21 mouse cellular contexts compared by ENCODE assay signal in the genomic region with DNA sequence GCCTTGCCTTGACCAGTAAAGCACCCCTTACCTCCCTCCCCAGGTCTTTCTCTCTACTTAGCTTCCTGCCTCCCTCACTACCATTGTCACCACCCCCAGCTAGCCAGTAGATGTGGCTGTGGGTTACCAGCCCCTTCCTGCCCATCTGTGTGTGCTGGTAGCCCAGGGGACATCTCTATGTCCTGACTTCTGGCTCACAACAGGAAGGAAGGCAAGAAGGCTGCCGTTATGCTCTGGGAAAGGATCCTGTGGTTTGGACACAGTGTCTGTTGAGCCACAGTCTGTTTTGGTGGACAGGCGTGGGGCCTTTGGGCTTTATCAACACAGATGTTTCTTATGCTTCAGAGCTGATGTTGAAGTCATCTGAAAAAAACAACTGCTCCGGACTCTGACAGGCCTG. TPM values are rescaled to one million over a fixed set of nuclear protein-coding genes. Genes with fewer than 3 reads are reported as not detected.
A peak's percentile ranks its signal among the peaks of the same experiment; 100 is the strongest.
DNase-seq lines count a peak whose midpoint lies in the region; ATAC-seq and TF ChIP-seq lines count a peak whose summit lies in the region.
"Had no signal": no experiment of that assay in that cellular context is flagged by ENCODE, and none has a peak within 500 bp of the region (broad histone marks: within the 10 kb centered on the region; RNA-seq: fewer than 3 reads in every experiment).

No protein-coding gene starts in this region.

- no peak for ATAC-seq in heart, embryonic 11.5 days (replicated peaks; ENCODE audit: insufficient number of reproducible peaks, low FRiP score, low TSS enrichment)
- no peak for ATAC-seq in limb, embryonic 12.5 days (ENCODE audit: insufficient number of reproducible peaks, insufficient read depth, low FRiP score, low TSS enrichment, low read depth)
- no peak for ATAC-seq in intestine, postnatal 0 days
- ATAC-seq: forebrain, embryonic 13.5 days had no signal

- no peaks in the 10 kb centered on the region for H3K9me3 ChIP-seq in heart, embryonic 11.5 days (replicated peaks; ENCODE audit: control insufficient read depth, low read length)
- no peaks in the 10 kb centered on the region for H3K9me3 ChIP-seq in limb, embryonic 12.5 days
- H3K9me3 ChIP-seq in megakaryocyte, embryonic 14.5 days: no peaks in the 10 kb centered on the region
- H3K9me3 ChIP-seq in intestine, postnatal 0 days (ENCODE audit: control insufficient read depth): no peaks in the 10 kb centered on the region
- H3K9me3 ChIP-seq: embryonic facial prominence, embryonic 10.5 days; forebrain, embryonic 13.5 days; heart, embryonic 15.5 days had no signal

- no peak overlapping the region for H3K4me3 ChIP-seq in heart, embryonic 11.5 days (ENCODE audit: low read depth, low read length)
- no peak overlapping the region for H3K4me3 ChIP-seq in limb, embryonic 12.5 days (replicated peaks)
- peak overlapping the region; percentile 72 for H3K4me3 ChIP-seq in megakaryocyte, embryonic 14.5 days (replicated peaks)
- H3K4me3 ChIP-seq in intestine, postnatal 0 days (ENCODE audit: low read depth, low read length): no peak overlapping the region
- H3K4me3 ChIP-seq: embryonic facial prominence, embryonic 10.5 days; forebrain, embryonic 13.5 days; heart, embryonic 15.5 days had no signal

- DNase-seq in heart, adult 8-10 months (ENCODE audit: low spot score): peak; percentile 15
- DNase-seq in c-Kit-positive CD71-negative TER-119-negative erythroid progenitor cells, embryonic 14.5 days (ENCODE audit: low read depth): peak; percentile 47
- no peak for DNase-seq in right cerebral cortex, adult 2 months (ENCODE audit: low spot score in 2 of 2)
- no peak for DNase-seq in frontal cortex, postnatal 14 days (ENCODE audit: low spot score in 2 of 2)
- DNase-seq: cerebellum, adult 2 months; gastrocnemius, postnatal 36 days; kidney, adult 11 months; lung, postnatal 14 days; retina, postnatal 1 day; right cerebral cortex, postnatal 4 days; thymus, postnatal 14 days had no signal

- 51% methylated on average over 3 of the region's 3 CpGs for WGBS in heart, embryonic 11.5 days (ENCODE audit: insufficient replicate concordance)
- 63% methylated on average over 3 of the region's 3 CpGs for WGBS in limb, embryonic 12.5 days
- WGBS in intestine, postnatal 0 days: 75% methylated on average over 3 of the region's 3 CpGs

- no peak overlapping the region for H3K9ac ChIP-seq in heart, embryonic 11.5 days (ENCODE audit: low read depth, low read length)
- no peak overlapping the region for H3K9ac ChIP-seq in limb, embryonic 12.5 days (replicated peaks)
- H3K9ac ChIP-seq in intestine, postnatal 0 days (ENCODE audit: low read depth, low read length): no peak overlapping the region
- H3K9ac ChIP-seq: forebrain, embryonic 13.5 days; heart, embryonic 15.5 days had no signal

- H3K27ac ChIP-seq in heart, embryonic 11.5 days (ENCODE audit: low read depth, low read length): no peak overlapping the region
- 0 out of 2 replicates have a peak overlapping the region, but pooled peaks have one; percentile 1 for H3K27ac ChIP-seq in limb, embryonic 12.5 days
- no peak overlapping the region for H3K27ac ChIP-seq in intestine, postnatal 0 days (ENCODE audit: low read depth, low read length)
- H3K27ac ChIP-seq: embryonic facial prominence, embryonic 10.5 days; forebrain, embryonic 13.5 days had no signal

- H3K27me3 ChIP-seq in heart, embryonic 11.5 days (ENCODE audit: control insufficient read depth, insufficient read depth, low read length): no peaks in the 10 kb centered on the region
- H3K27me3 ChIP-seq in limb, embryonic 12.5 days: no peaks in the 10 kb centered on the region
- no peaks in the 10 kb centered on the region for H3K27me3 ChIP-seq in megakaryocyte, embryonic 14.5 days (replicated peaks)
- no peaks in the 10 kb centered on the region for H3K27me3 ChIP-seq in intestine, postnatal 0 days (replicated peaks; ENCODE audit: control insufficient read depth, insufficient read depth, low read length)
- H3K27me3 ChIP-seq: forebrain, embryonic 13.5 days; heart, embryonic 15.5 days had no signal

- no peak overlapping the region for H3K4me2 ChIP-seq in heart, embryonic 11.5 days
- no peak overlapping the region for H3K4me2 ChIP-seq in limb, embryonic 12.5 days
- H3K4me2 ChIP-seq in intestine, postnatal 0 days (replicated peaks; ENCODE audit: low read depth): no peak overlapping the region
- H3K4me2 ChIP-seq: forebrain, embryonic 13.5 days; heart, embryonic 15.5 days had no signal

- no peaks in the 10 kb centered on the region for H3K4me1 ChIP-seq in heart, embryonic 11.5 days (ENCODE audit: control insufficient read depth, insufficient read depth, low read length)
- H3K4me1 ChIP-seq in limb, embryonic 12.5 days (replicated peaks): peaks cover 20% of the 10 kb centered on the region
- H3K4me1 ChIP-seq in megakaryocyte, embryonic 14.5 days: peaks cover 89% of the 10 kb centered on the region
- no peaks in the 10 kb centered on the region for H3K4me1 ChIP-seq in intestine, postnatal 0 days (replicated peaks; ENCODE audit: control insufficient read depth, insufficient read depth, low read length)
- H3K4me1 ChIP-seq: forebrain, embryonic 13.5 days; heart, embryonic 15.5 days had no signal

- no peaks in the 10 kb centered on the region for H3K36me3 ChIP-seq in heart, embryonic 11.5 days (ENCODE audit: control insufficient read depth, insufficient read depth, low read length)
- H3K36me3 ChIP-seq in limb, embryonic 12.5 days: no peaks in the 10 kb centered on the region
- H3K36me3 ChIP-seq in megakaryocyte, embryonic 14.5 days (replicated peaks; ENCODE audit: low read length): peaks cover 59% of the 10 kb centered on the region
- H3K36me3 ChIP-seq in intestine, postnatal 0 days (ENCODE audit: control insufficient read depth, insufficient read depth): no peaks in the 10 kb centered on the region
- H3K36me3 ChIP-seq: embryonic facial prominence, embryonic 10.5 days; heart, embryonic 15.5 days had no signal

- no peak for TF ChIP-seq CTCF in intestine, postnatal 0 days (IDR thresholded peaks at IDR 0.05; ENCODE audit: low read depth)

RNA-seq across cellular contexts. Expression of a gene that starts 7.9 kb away (rescaled TPM):
- not detected for total RNA-seq in heart, adult 8-10 months (2022)
- polyA plus RNA-seq in heart, embryonic 11.5 days (2014; fragmentation: Nextera tagmentation; extraction: Ambion mirVana): not detected in 2 replicates
- polyA plus RNA-seq in limb, embryonic 12.5 days (2016; fragmentation: Nextera tagmentation; extraction: Ambion mirVana): 0.23 TPM in 1 of 2 replicates, not detected in the other
- 0.51 TPM in 1 of 2 replicates, not detected in the other for polyA plus RNA-seq in megakaryocyte, embryonic 14.5 days (2012; ENCODE audit: insufficient read depth, low replicate concordance)
- polyA plus RNA-seq in intestine, postnatal 0 days (2015; fragmentation: Nextera tagmentation; extraction: Ambion mirVana): not detected in 2 replicates
- total RNA-seq: adrenal gland, postnatal 4 days; gastrocnemius, postnatal 36 days had no signal
- polyA plus RNA-seq: large intestine, adult 2 months; neural tube, embryonic 11.5 days had no signal

RNA-seq across cellular contexts. Expression of a gene that starts 29.5 kb away (rescaled TPM):
- total RNA-seq in heart, adult 8-10 months (2022): 1 to 10 TPM in 3 of 4 experiments, under 1 TPM in 1; 0.75 to 1.3 (median 1.2) TPM
- 2.0 and 4.5 TPM in 2 replicates for polyA plus RNA-seq in heart, embryonic 11.5 days (2014; fragmentation: Nextera tagmentation; extraction: Ambion mirVana)
- polyA plus RNA-seq in limb, embryonic 12.5 days (2016; fragmentation: Nextera tagmentation; extraction: Ambion mirVana): 2.2 and 2.7 TPM in 2 replicates
- polyA plus RNA-seq in megakaryocyte, embryonic 14.5 days (2012; ENCODE audit: insufficient read depth, low replicate concordance): 111 and 126 TPM in 2 replicates
- 4.2 and 4.7 TPM in 2 replicates for polyA plus RNA-seq in intestine, postnatal 0 days (2015; fragmentation: Nextera tagmentation; extraction: Ambion mirVana)

RNA-seq across cellular contexts. Expression of a gene that starts 34.0 kb away (rescaled TPM):
- total RNA-seq in heart, adult 8-10 months (2022): 1 to 10 TPM; 5.4 to 7.2 (median 7.1) TPM
- 18.3 and 18.6 TPM in 2 replicates for polyA plus RNA-seq in heart, embryonic 11.5 days (2014; fragmentation: Nextera tagmentation; extraction: Ambion mirVana)
- polyA plus RNA-seq in limb, embryonic 12.5 days (2016; fragmentation: Nextera tagmentation; extraction: Ambion mirVana): 26.7 and 27.6 TPM in 2 replicates
- 17.2 and 46.5 TPM in 2 replicates for polyA plus RNA-seq in megakaryocyte, embryonic 14.5 days (2012; ENCODE audit: insufficient read depth, low replicate concordance)
- 12.7 and 14.2 TPM in 2 replicates for polyA plus RNA-seq in intestine, postnatal 0 days (2015; fragmentation: Nextera tagmentation; extraction: Ambion mirVana)

Comparison
In these comparisons a context has a peak if more than half of its experiments do, and no peak if none do; other contexts are left out.
1. DNase-seq: peak in heart, adult 8-10 months (single experiment) and c-Kit-positive CD71-negative TER-119-negative erythroid progenitor cells, embryonic 14.5 days (single experiment); none in right cerebral cortex, adult 2 months (0 of 2) and frontal cortex, postnatal 14 days (0 of 2).
2. RNA of a gene that starts 29.5 kb away (polyA plus RNA-seq): 111 to 126 TPM in megakaryocyte, embryonic 14.5 days; 2.0 to 4.5 TPM in heart, embryonic 11.5 days, 4.2 to 4.7 TPM in intestine, postnatal 0 days and 2.2 to 2.7 TPM in limb, embryonic 12.5 days; every median in the first group is over 10 times any median in the second.